Mouse (Mus musculus) myocyte (in vitro differentiated cells): Measurements from ENCODE around the gene Abca12.

Experiments
- CEBPB ChIP-seq: IDR thresholded peaks from 2 replicates; pipeline ENCODE4 v1.6.1; 2011; ENCODE audit warnings: mild to moderate bottlenecking, moderate library complexity; ENCODE audit not compliant: poor library complexity, insufficient read depth, severe bottlenecking
- E2F4 ChIP-seq: IDR thresholded peaks from one replicate; pipeline ENCODE4 v1.6.1; 2011; ENCODE audit warnings: mild to moderate bottlenecking, control low read depth, moderate library complexity; ENCODE audit not compliant: insufficient read depth
- MAX ChIP-seq: IDR thresholded peaks from one replicate; pipeline ENCODE4 v1.6.1; 2011; ENCODE audit warnings: low read depth, mild to moderate bottlenecking, control low read depth
- MYOD1 ChIP-seq, 3 experiments: IDR thresholded peaks; one replicate each; pipeline ENCODE4 v1.6.1; 2011; ENCODE audit warnings: control low read depth in 2 of 3, low read depth in 2 of 3, mild to moderate bottlenecking in 2 of 3, moderate library complexity in 1 of 3; ENCODE audit not compliant: insufficient read length in 2 of 3, control insufficient read depth in 1 of 3
- MYOG ChIP-seq, 3 experiments: IDR thresholded peaks; one replicate each; pipeline ENCODE4 v1.6.1; 2011; ENCODE audit warnings: control low read depth in 2 of 3, low read depth in 2 of 3, mild to moderate bottlenecking in 2 of 3; ENCODE audit not compliant: insufficient read length in 2 of 3, control insufficient read depth in 1 of 3, insufficient read depth in 1 of 3
- POLR2A ChIP-seq: IDR thresholded peaks from one replicate; pipeline ENCODE4 v1.6.1; 2011; ENCODE audit warnings: low read depth, mild to moderate bottlenecking, control low read depth, moderate library complexity; ENCODE audit not compliant: insufficient read length
- POLR2AphosphoS2 ChIP-seq: IDR thresholded peaks from one replicate; pipeline ENCODE4 v1.6.1; 2011; ENCODE audit warnings: low read depth, control low read depth; ENCODE audit not compliant: insufficient read length
- SRF ChIP-seq: IDR thresholded peaks from one replicate; pipeline ENCODE4 v1.6.1; 2011; ENCODE audit warnings: low read depth; ENCODE audit not compliant: control insufficient read depth, insufficient read length
- TCF12 ChIP-seq: IDR thresholded peaks from one replicate; pipeline ENCODE4 v1.6.1; 2011; ENCODE audit warnings: mild to moderate bottlenecking, control low read depth; ENCODE audit not compliant: poor library complexity, insufficient read depth, severe bottlenecking
- TCF3 ChIP-seq: IDR thresholded peaks from one replicate; pipeline ENCODE4 v1.6.1; 2011; ENCODE audit warnings: low read depth, control low read depth; ENCODE audit not compliant: insufficient read length

GRCm38 (mm10) chr1:71414810-71415209 is at the start of gene Abca12:
- TF ChIP-seq MAX, result no peak
- TF ChIP-seq POLR2A, result no peak
- TF ChIP-seq TCF12, result no peak
- TF ChIP-seq E2F4, result no peak
- no peak for TF ChIP-seq CEBPB
- no peak for TF ChIP-seq POLR2AphosphoS2
- TF ChIP-seq TCF3, result no peak
- no peak for TF ChIP-seq MYOG (IDR thresholded peaks at IDR 0.05; ENCODE audit: control insufficient read depth in 1 of 3, insufficient read depth in 1 of 3, insufficient read length in 2 of 3, low read depth in 2 of 3)
- TF ChIP-seq MYOD1 (IDR thresholded peaks at IDR 0.05; ENCODE audit: control insufficient read depth in 1 of 3, insufficient read length in 2 of 3, low read depth in 2 of 3), result no peak
- no peak for TF ChIP-seq SRF
